Mouse (Mus musculus) gastrocnemius, adult 8-10 months (tissue): ENCODE results near the gene Cdh18. TPM values are rescaled to one million over a fixed set of nuclear protein-coding genes. Genes with fewer than 3 reads are reported as not detected.
"Not testable (repeated sequence)": the region's sequence is repeated elsewhere in the genome, so short reads cannot be mapped to it uniquely, and the experiment has no call there.

ENCODE experiments used
- DNase-seq, 2 experiments: peaks; one replicate each; pipeline ENCODE4 v3.0.0; 2022; ENCODE audit warnings: low spot score in 2 of 2
- total RNA-seq, 4 experiments: library from RNA; stranded (reverse); gene quantifications; 2 replicates each; pipeline ENCODE4 v1.2.4; 2022

Gene Cdh18
- total RNA-seq, result not detected

GRCm38 (mm10) chr15:22548711-22549271, at the start of gene Cdh18:
TSS of gene Cdh18 (plus strand) at chr15:22549022.
- DNase-seq, result no peak

- no peak for DNase-seq
Measured at GRCm38 (mm10) chr15:22511271-22511670, 37.6 kb upstream of the Cdh18 start.

- DNase-seq, result no peak
Measured at GRCm38 (mm10) chr15:22535828-22536227, 13.0 kb upstream of the Cdh18 start.

GRCm38 (mm10) chr15:22577974-22578616, 29.3 kb downstream of the Cdh18 start:
- DNase-seq, result no peak

GRCm38 (mm10) chr15:22578617-22578990, 29.8 kb downstream of the Cdh18 start:
- DNase-seq, result no peak

GRCm38 (mm10) chr15:22584667-22585066, 35.8 kb downstream of the Cdh18 start:
- DNase-seq, result no peak

- DNase-seq, result no peak
Measured at GRCm38 (mm10) chr15:22716376-22716775, 167.6 kb downstream of the Cdh18 start.

GRCm38 (mm10) chr15:22717681-22718080, 168.9 kb downstream of the Cdh18 start:
- no peak for DNase-seq

GRCm38 (mm10) chr15:22726574-22726973, 177.8 kb downstream of the Cdh18 start:
- DNase-seq, result no peak

GRCm38 (mm10) chr15:22733039-22733438, 184.2 kb downstream of the Cdh18 start:
- no peak for DNase-seq

- DNase-seq, result no peak
Measured at GRCm38 (mm10) chr15:22736165-22736564, 187.3 kb downstream of the Cdh18 start.

- DNase-seq, result not testable (repeated sequence)
Measured at GRCm38 (mm10) chr15:22761257-22761656, 212.4 kb downstream of the Cdh18 start.

- not testable (repeated sequence) for DNase-seq
Measured at GRCm38 (mm10) chr15:22766591-22766990, 217.8 kb downstream of the Cdh18 start.

GRCm38 (mm10) chr15:22776346-22776745, 227.5 kb downstream of the Cdh18 start:
- no peak for DNase-seq

- no peak for DNase-seq
Measured at GRCm38 (mm10) chr15:22789696-22790095, 240.9 kb downstream of the Cdh18 start.

GRCm38 (mm10) chr15:22791791-22792190, 243.0 kb downstream of the Cdh18 start:
- no peak for DNase-seq

- no peak for DNase-seq
Measured at GRCm38 (mm10) chr15:22833127-22833526, 284.3 kb downstream of the Cdh18 start.

- DNase-seq, result no peak
Measured at GRCm38 (mm10) chr15:22837173-22837572, 288.4 kb downstream of the Cdh18 start.

- DNase-seq, result no peak
Measured at GRCm38 (mm10) chr15:22857704-22858103, 308.9 kb downstream of the Cdh18 start.

- no peak for DNase-seq
Measured at GRCm38 (mm10) chr15:22870679-22871078, 321.9 kb downstream of the Cdh18 start.

- DNase-seq, result no peak
Measured at GRCm38 (mm10) chr15:22897724-22898123, 348.9 kb downstream of the Cdh18 start.

GRCm38 (mm10) chr15:22898208-22898607, 349.4 kb downstream of the Cdh18 start:
- no peak for DNase-seq

- no peak for DNase-seq
Measured at GRCm38 (mm10) chr15:22914444-22914843, 365.6 kb downstream of the Cdh18 start.
